Mouse (Mus musculus) kidney, adult 2 months (tissue): ENCODE results near the gene Huwe1.

ENCODE experiments used
- CTCF ChIP-seq: fragments of 200-500 bp; conservative IDR thresholded peaks from 2 replicates; pipeline ENCODE4 v1.5.1; 2011; ENCODE audit warnings: low read depth, mild to moderate bottlenecking, control low read depth, low read length, moderate library complexity, mixed read lengths; ENCODE audit not compliant: insufficient read depth, insufficient read length
- POLR2A ChIP-seq: fragments of 200-500 bp; IDR thresholded peaks from one replicate; pipeline ENCODE4 v1.6.1; 2011; ENCODE audit warnings: low read depth, low read length, control low read depth

GRCm38 (mm10) chrX:151802956-151803776 lies 2.6 kb downstream of the Huwe1 start:
- peak; percentile 74 for TF ChIP-seq POLR2A
- TF ChIP-seq CTCF, result no peak
